Mouse (Mus musculus): Measurements from ENCODE around the gene Abhd17c.

GRCm38 (mm10) chr7:84168355-84168754, 16.7 kb upstream of the Abhd17c start:
- TF ChIP-seq POLR2A (IDR thresholded peaks at IDR 0.05; ENCODE audit: low read depth, low read length) (no peak), CTCF (IDR thresholded peaks at IDR 0.05; ENCODE audit: extremely low read depth, insufficient read length, insufficient replicate concordance, low read depth, low read length) (no peak)

Measured in small intestine, adult 2 months (tissue).